Comparison of ENCODE assay signal across 15 mouse cellular contexts in genomic region chr10:59741448-59741847, GRCm38 (mm10). TPM values are rescaled to one million over a fixed set of nuclear protein-coding genes. Genes with fewer than 3 reads are reported as not detected.
DNase-seq lines count a peak whose midpoint lies in the region; ATAC-seq and TF ChIP-seq lines count a peak whose summit lies in the region.
"Had no signal": no experiment of that assay in that cellular context is flagged by ENCODE, and none has a peak within 500 bp of the region (broad histone marks: within the 10 kb centered on the region; RNA-seq: fewer than 3 reads in every experiment).

No protein-coding gene starts in this region.

- ATAC-seq in lung, postnatal 0 days: peak; percentile 78
- ATAC-seq: midbrain, embryonic 13.5 days had no signal

- no peak overlapping the region for H3K4me3 ChIP-seq in lung, postnatal 0 days (ENCODE audit: low read depth, low read length)
- H3K4me3 ChIP-seq in limb, embryonic 10.5 days: no peak overlapping the region
- H3K4me3 ChIP-seq: erythroblast, embryonic 14.5 days; heart, embryonic 12.5 days; hindbrain, embryonic 12.5 days; layer of hippocampus, adult 2 months; limb, embryonic 12.5 days; midbrain, embryonic 13.5 days had no signal

- no peak overlapping the region for H3K9ac ChIP-seq in lung, postnatal 0 days (replicated peaks; ENCODE audit: low read depth)
- H3K9ac ChIP-seq: heart, embryonic 12.5 days; hindbrain, embryonic 12.5 days; limb, embryonic 12.5 days; midbrain, embryonic 13.5 days had no signal

- 29% methylated on average over 4 of the region's 4 CpGs for WGBS in lung, postnatal 0 days
- WGBS in limb, embryonic 10.5 days: 41% methylated on average over 4 of the region's 4 CpGs

- H3K27ac ChIP-seq in lung, postnatal 0 days (ENCODE audit: low read length): no peak overlapping the region
- no peak overlapping the region for H3K27ac ChIP-seq in limb, embryonic 10.5 days
- H3K27ac ChIP-seq: hindbrain, embryonic 12.5 days; layer of hippocampus, adult 2 months; limb, embryonic 12.5 days; midbrain, embryonic 13.5 days had no signal

- TF ChIP-seq EP300 in lung, postnatal 0 days (IDR thresholded peaks at IDR 0.05): no peak

- H3K27me3 ChIP-seq in lung, postnatal 0 days (replicated peaks; ENCODE audit: insufficient read depth, low read length): no peaks in the 10 kb centered on the region
- no peaks in the 10 kb centered on the region for H3K27me3 ChIP-seq in limb, embryonic 10.5 days (ENCODE audit: low read depth, poor library complexity, severe bottlenecking)
- H3K27me3 ChIP-seq: heart, embryonic 12.5 days; hindbrain, embryonic 12.5 days; limb, embryonic 12.5 days; midbrain, embryonic 13.5 days had no signal

- no peaks in the 10 kb centered on the region for H3K4me1 ChIP-seq in lung, postnatal 0 days (ENCODE audit: insufficient read depth, low read depth, low read length)
- no peaks in the 10 kb centered on the region for H3K4me1 ChIP-seq in limb, embryonic 10.5 days
- H3K4me1 ChIP-seq: heart, embryonic 12.5 days; hindbrain, embryonic 12.5 days; limb, embryonic 12.5 days; midbrain, embryonic 13.5 days had no signal

- peak; percentile 91 for DNase-seq in heart, adult 11 months
- DNase-seq in heart, adult 9 months (ENCODE audit: low spot score in 2 of 2): no peak
- peak; percentile 32 to 59 for DNase-seq in urinary bladder, postnatal 36 days (ENCODE audit: low spot score in 2 of 2)
- DNase-seq in urinary bladder, postnatal 10 days (ENCODE audit: low spot score): no peak
- DNase-seq in lung, postnatal 0 days (ENCODE audit: low spot score): peak; percentile 71
- peak; percentile 74 for DNase-seq in yolk sac, embryonic 10.5 days (ENCODE audit: low spot score)
- DNase-seq in layer of hippocampus, postnatal 14 days (ENCODE audit: low spot score in 2 of 2): no peak
- no peak for DNase-seq in limb, embryonic 10.5 days (ENCODE audit: low spot score)
- DNase-seq: cerebellum, postnatal 36 days had no signal

- no peaks in the 10 kb centered on the region for H3K9me3 ChIP-seq in lung, postnatal 0 days (ENCODE audit: low read length)
- no peaks in the 10 kb centered on the region for H3K9me3 ChIP-seq in limb, embryonic 10.5 days (replicated peaks)
- H3K9me3 ChIP-seq: heart, embryonic 12.5 days; hindbrain, embryonic 12.5 days; limb, embryonic 12.5 days; midbrain, embryonic 13.5 days had no signal

- no peak overlapping the region for H3K4me2 ChIP-seq in lung, postnatal 0 days (replicated peaks; ENCODE audit: low read depth, low read length)
- H3K4me2 ChIP-seq: heart, embryonic 12.5 days; hindbrain, embryonic 12.5 days; limb, embryonic 12.5 days; midbrain, embryonic 13.5 days had no signal

- H3K36me3 ChIP-seq in lung, postnatal 0 days (ENCODE audit: insufficient read depth, low read length): no peaks in the 10 kb centered on the region
- peaks cover 25% of the 10 kb centered on the region for H3K36me3 ChIP-seq in limb, embryonic 10.5 days

- TF ChIP-seq CTCF in lung, postnatal 0 days (IDR thresholded peaks at IDR 0.05): no peak

RNA-seq across cellular contexts. Expression of gene Micu1, which starts 39.2 kb away (rescaled TPM):
- 57.0 and 59.3 TPM in 2 replicates for polyA plus RNA-seq in lung, postnatal 0 days (2015; fragmentation: Nextera tagmentation; extraction: Ambion mirVana)
- 10 to 100 TPM; 79.9 to 96.0 TPM for total RNA-seq in layer of hippocampus, postnatal 14 days (2021)
- 38.6 and 52.4 TPM in 2 replicates for polyA plus RNA-seq in limb, embryonic 10.5 days (2016; fragmentation: Nextera tagmentation; extraction: Ambion mirVana)

Comparison
In these comparisons a context has a peak if more than half of its experiments do, and no peak if none do; other contexts are left out.
1. DNase-seq: peak in heart, adult 11 months (single experiment), urinary bladder, postnatal 36 days (2 of 2), lung, postnatal 0 days (single experiment) and yolk sac, embryonic 10.5 days (single experiment); none in heart, adult 9 months (0 of 2), urinary bladder, postnatal 10 days (single experiment), layer of hippocampus, postnatal 14 days (0 of 2) and limb, embryonic 10.5 days (single experiment).